Mouse (Mus musculus) lung, embryonic 14.5 days (tissue): ENCODE data around the gene H2-Ob. TPM values are rescaled to one million over a fixed set of nuclear protein-coding genes. Genes with fewer than 3 reads are reported as not detected.

ENCODE experiments used
- ATAC-seq: fragments of 200-750 bp; cut with Nextera tagmentation; 2 replicates; pipeline ENCODE4 v1.8.0; 2017; ENCODE audit warnings: mild to moderate bottlenecking, moderate TSS enrichment, moderate library complexity; ENCODE audit not compliant: insufficient read depth
- DNase-seq: peaks from one replicate; pipeline ENCODE4 v3.0.0-alpha.2; 2015
- H3K27ac ChIP-seq: fragments of 300-500 bp; sonication (generic); 2 replicates; pipeline ENCODE4 v1.5.1; 2014; ENCODE audit warnings: low read depth, mild to moderate bottlenecking, moderate library complexity
- H3K27me3 ChIP-seq: fragments of 300-500 bp; sonication (generic); 2 replicates; pipeline ENCODE4 v1.6.1; 2014; ENCODE audit warnings: low read length, control low read depth; ENCODE audit not compliant: insufficient read depth
- H3K36me3 ChIP-seq: fragments of 300-500 bp; sonication (generic); 2 replicates; pipeline ENCODE4 v1.6.1; 2014; ENCODE audit warnings: control low read depth; ENCODE audit not compliant: insufficient read depth
- H3K4me1 ChIP-seq: fragments of 300-500 bp; sonication (generic); 2 replicates; pipeline ENCODE4 v1.6.1; 2014; ENCODE audit warnings: antibody characterized with exemption, control low read depth; ENCODE audit not compliant: insufficient read depth
- H3K4me2 ChIP-seq: fragments of 300-500 bp; sonication (generic); 2 replicates; pipeline ENCODE4 v1.6.1; 2014; ENCODE audit warnings: mild to moderate bottlenecking
- H3K4me3 ChIP-seq: fragments of 300-500 bp; sonication (generic); 2 replicates; pipeline ENCODE4 v1.5.1; 2014; ENCODE audit warnings: low read depth, low read length
- H3K9ac ChIP-seq: fragments of 300-500 bp; sonication (generic); 2 replicates; pipeline ENCODE4 v1.6.1; 2014
- H3K9me3 ChIP-seq: fragments of 300-500 bp; sonication (generic); 2 replicates; pipeline ENCODE4 v1.6.1; 2016; ENCODE audit warnings: low read depth, low read length, control low read depth
- CTCF ChIP-seq: IDR thresholded peaks from 2 replicates; pipeline ENCODE4 v1.5.1; 2016; ENCODE audit warnings: antibody characterized with exemption, low read depth
- WGBS: fragments of 180-500 bp; shearing (Covaris S2); extraction: QIAGEN DNeasy Blood & Tissue Kit; methylation state at CpG from one replicate; pipeline ENCODE4 v1.1.7; 2014; 5-methylcytosine and 5-hydroxymethylcytosine counted together
- polyA plus RNA-seq: library from polyadenylated mRNA; unstranded; fragments of >200 nt; fragmentation: Nextera tagmentation; extraction: Ambion mirVana; gene quantifications from 2 replicates; pipeline ENCODE4 v1.2.1, GENCODE M21; 2014

Gene H2-Ob
- polyA plus RNA-seq, 1 experiment from 2014 or later, result not detected

GRCm38 (mm10) chr17:34300071-34300470 is 61.4 kb downstream of the H2-Ob start:
- no peak for DNase-seq
- Histone ChIP-seq H3K36me3 (no peaks in the 10 kb centered on the region), H3K4me3 (no peak overlapping the region), H3K9me3 (no peaks in the 10 kb centered on the region), H3K27ac (no peak overlapping the region), H3K27me3 (no peaks in the 10 kb centered on the region), H3K4me1 (no peaks in the 10 kb centered on the region), H3K9ac (no peak overlapping the region), H3K4me2 (no peak overlapping the region)
- no peak for TF ChIP-seq CTCF
- ATAC-seq, result no peak
- 75% methylated on average over 8 of the region's 8 CpGs for WGBS

GRCm38 (mm10) chr17:34300691-34301566 is 62.2 kb downstream of the H2-Ob start:
- Histone ChIP-seq H3K9me3 (no peaks in the 10 kb centered on the region), H3K4me3 (no peak overlapping the region)

GRCm38 (mm10) chr17:34301670-34302190 is 63.0 kb downstream of the H2-Ob start:
- 89% methylated on average over 4 of the region's 4 CpGs for WGBS
- DNase-seq, result no peak
- H3K27me3 ChIP-seq, result no peaks in the 10 kb centered on the region
- no peaks in the 10 kb centered on the region for H3K36me3 ChIP-seq
- H3K4me2 ChIP-seq, result no peak overlapping the region
- no peak overlapping the region for H3K4me3 ChIP-seq
- no peak for ATAC-seq
- TF ChIP-seq CTCF, result no peak
- H3K9me3 ChIP-seq, result no peaks in the 10 kb centered on the region
- H3K27ac ChIP-seq, result no peak overlapping the region
- H3K4me1 ChIP-seq, result no peaks in the 10 kb centered on the region
- no peak overlapping the region for H3K9ac ChIP-seq

More at GRCm38 (mm10) chr17:34300691-34301566, 62.2 kb downstream of the H2-Ob start:
- TF ChIP-seq CTCF, result no peak
- H3K36me3 ChIP-seq, result no peaks in the 10 kb centered on the region
- no peak overlapping the region for H3K27ac ChIP-seq
- WGBS, result 65% methylated on average over 23 of the region's 23 CpGs
- no peak overlapping the region for H3K4me2 ChIP-seq
- DNase-seq (no peak), ATAC-seq (no peak)
- no peaks in the 10 kb centered on the region for H3K4me1 ChIP-seq
- H3K9ac ChIP-seq, result no peak overlapping the region
- H3K27me3 ChIP-seq, result no peaks in the 10 kb centered on the region

- 81% methylated on average over 2 of the region's 2 CpGs for WGBS
- Histone ChIP-seq H3K9ac (no peak overlapping the region), H3K4me1 (no peaks in the 10 kb centered on the region), H3K27ac (no peak overlapping the region), H3K4me3 (no peak overlapping the region), H3K27me3 (no peaks in the 10 kb centered on the region), H3K36me3 (no peaks in the 10 kb centered on the region), H3K9me3 (no peaks in the 10 kb centered on the region), H3K4me2 (no peak overlapping the region)
- DNase-seq, result no peak
- TF ChIP-seq CTCF, result no peak
- ATAC-seq, result no peak
Observed at GRCm38 (mm10) chr17:34303789-34304188, 65.1 kb downstream of the H2-Ob start.

Other genes starting within 250 kb of the H2-Ob start
- 24.4 and 32.9 TPM in 2 replicates for gene H2-K1, start 238.6 kb upstream of the H2-Ob start, polyA plus RNA-seq
- 5.6 and 6.6 TPM in 2 replicates for gene Ring1, start 214.2 kb upstream of the H2-Ob start, polyA plus RNA-seq
- 35.9 and 40.6 TPM in 2 replicates for gene H2-Ke6, start 210.8 kb upstream of the H2-Ob start, polyA plus RNA-seq
- gene Slc39a7, start 207.2 kb upstream of the H2-Ob start, polyA plus RNA-seq, result 102 and 105 TPM in 2 replicates
- 30.3 and 35.3 TPM in 2 replicates for gene Rxrb, start 207.1 kb upstream of the H2-Ob start, polyA plus RNA-seq
- 4.3 and 5.0 TPM in 2 replicates for gene Col11a2, start 199.5 kb upstream of the H2-Ob start, polyA plus RNA-seq
- gene H2-Oa, start 146.6 kb upstream of the H2-Ob start, polyA plus RNA-seq, result 0.26 TPM in 1 of 2 replicates, not detected in the other
- 9.8 and 15.5 TPM in 2 replicates for gene H2-DMa, start 119.4 kb upstream of the H2-Ob start, polyA plus RNA-seq
- gene Brd2, start 116.3 kb upstream of the H2-Ob start, polyA plus RNA-seq, result 153 TPM in 2 replicates
- 0.91 and 1.1 TPM in 2 replicates for gene H2-DMb2, start 95.6 kb upstream of the H2-Ob start, polyA plus RNA-seq
- gene H2-DMb1, start 85.8 kb upstream of the H2-Ob start, polyA plus RNA-seq, result 1.1 TPM in 2 replicates
- gene Tap1, start 51.4 kb upstream of the H2-Ob start, polyA plus RNA-seq, result 3.5 and 4.0 TPM in 2 replicates
- gene Psmb9, start 51.1 kb upstream of the H2-Ob start, polyA plus RNA-seq, result 3.4 and 4.5 TPM in 2 replicates
- 7.9 and 8.9 TPM in 2 replicates for gene Psmb8, start 41.2 kb upstream of the H2-Ob start, polyA plus RNA-seq
- gene Tap2, start 35.4 kb upstream of the H2-Ob start, polyA plus RNA-seq, result 3.0 and 3.7 TPM in 2 replicates
- 2.6 and 2.8 TPM in 2 replicates for gene H2-Ab1, start 18.8 kb downstream of the H2-Ob start, polyA plus RNA-seq
- gene H2-Aa, start 48.9 kb downstream of the H2-Ob start, polyA plus RNA-seq, result 2.0 TPM in 2 replicates
- 2.2 and 2.3 TPM in 2 replicates for gene H2-Eb1, start 67.0 kb downstream of the H2-Ob start, polyA plus RNA-seq
- not detected in 2 replicates for gene H2-Eb2, start 86.8 kb downstream of the H2-Ob start, polyA plus RNA-seq
- 0.07 and 0.20 TPM in 2 replicates for gene Btnl2, start 115.9 kb downstream of the H2-Ob start, polyA plus RNA-seq
- not detected in 2 replicates for gene Btnl1, start 138.2 kb downstream of the H2-Ob start, polyA plus RNA-seq
- 0.54 TPM in 1 of 2 replicates, not detected in the other for gene BC051142, start 159.9 kb downstream of the H2-Ob start, polyA plus RNA-seq
- gene Btnl4, start 238.4 kb downstream of the H2-Ob start, polyA plus RNA-seq, result not detected in 2 replicates